10 mouse cellular contexts compared by ENCODE assay signal in the genomic region with DNA sequence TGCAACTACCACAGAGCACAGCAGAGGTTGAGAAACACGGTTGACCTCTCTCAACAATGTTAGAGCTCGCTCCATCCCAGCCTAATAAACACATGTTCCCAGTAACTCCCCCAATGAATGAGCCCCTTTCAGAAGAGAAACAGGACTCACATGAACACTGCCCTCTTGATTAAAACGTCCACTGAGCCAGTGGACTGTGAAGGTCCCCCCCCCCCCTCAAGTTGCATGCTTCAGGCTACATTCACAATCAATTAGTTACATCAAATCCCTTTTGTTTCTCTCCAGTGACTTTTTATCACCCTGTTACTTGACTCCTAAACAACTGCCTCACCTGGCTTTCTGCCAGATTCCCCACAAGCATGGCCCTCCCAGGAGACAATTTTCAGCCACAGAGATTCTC. TPM values are rescaled to one million over a fixed set of nuclear protein-coding genes. Genes with fewer than 3 reads are reported as not detected.
DNase-seq lines count a peak whose midpoint lies in the region; ATAC-seq and TF ChIP-seq lines count a peak whose summit lies in the region.
"Had no signal": no experiment of that assay in that cellular context is flagged by ENCODE, and none has a peak within 500 bp of the region (broad histone marks: within the 10 kb centered on the region; RNA-seq: fewer than 3 reads in every experiment).

No protein-coding gene starts in this region.

- no peaks in the 10 kb centered on the region for H3K36me3 ChIP-seq in kidney, postnatal 0 days (ENCODE audit: insufficient read depth, low read length)
- no peaks in the 10 kb centered on the region for H3K36me3 ChIP-seq in hindbrain, embryonic 11.5 days (ENCODE audit: control insufficient read depth, insufficient read depth, low read length)
- H3K36me3 ChIP-seq in midbrain, postnatal 0 days (ENCODE audit: insufficient read depth, low read length): no peaks in the 10 kb centered on the region

- no peak overlapping the region for H3K4me3 ChIP-seq in kidney, postnatal 0 days (replicated peaks; ENCODE audit: low read depth, low read length)
- H3K4me3 ChIP-seq in hindbrain, embryonic 11.5 days (ENCODE audit: low read depth, low read length): no peak overlapping the region
- H3K4me3 ChIP-seq in midbrain, postnatal 0 days (ENCODE audit: low read depth, low read length): no peak overlapping the region

- TF ChIP-seq CTCF in kidney, postnatal 0 days (IDR thresholded peaks at IDR 0.05; ENCODE audit: low read depth): no peak
- TF ChIP-seq CTCF in midbrain, postnatal 0 days (IDR thresholded peaks at IDR 0.05): no peak

- no peaks in the 10 kb centered on the region for H3K27me3 ChIP-seq in kidney, postnatal 0 days (ENCODE audit: insufficient read depth, low read length)
- no peaks in the 10 kb centered on the region for H3K27me3 ChIP-seq in hindbrain, embryonic 11.5 days (ENCODE audit: control insufficient read depth, insufficient read depth, low read length)
- no peaks in the 10 kb centered on the region for H3K27me3 ChIP-seq in midbrain, postnatal 0 days (ENCODE audit: insufficient read depth, low read length)

- peaks cover 15% of the 10 kb centered on the region for H3K4me1 ChIP-seq in kidney, postnatal 0 days (replicated peaks; ENCODE audit: insufficient read depth, low read length)
- H3K4me1 ChIP-seq in hindbrain, embryonic 11.5 days (replicated peaks; ENCODE audit: control insufficient read depth, insufficient read depth, low read length): no peaks in the 10 kb centered on the region
- H3K4me1 ChIP-seq in midbrain, postnatal 0 days (ENCODE audit: insufficient read depth, low read length): no peaks in the 10 kb centered on the region

- DNase-seq in kidney, postnatal 0 days (ENCODE audit: low spot score): peak; percentile 82
- DNase-seq in kidney, adult 8-10 months: no peak
- peak; percentile 65 for DNase-seq in embryo, embryonic 11 days
- peak; percentile 55 for DNase-seq in hindbrain, embryonic 11.5 days (ENCODE audit: low spot score)
- peak; percentile 67 for DNase-seq in midbrain, postnatal 0 days (ENCODE audit: low spot score)
- DNase-seq in left cerebral cortex, adult 11 months (ENCODE audit: low spot score): no peak
- DNase-seq in thymus, postnatal 25 days: no peak
- DNase-seq: cerebellum, postnatal 36 days; gastrocnemius, postnatal 25 days had no signal

- ATAC-seq in kidney, postnatal 0 days (replicated peaks; ENCODE audit: low FRiP score, low read depth): peak; percentile 91
- ATAC-seq in hindbrain, embryonic 11.5 days (ENCODE audit: low FRiP score): peak; percentile 95
- peak; percentile 47; the same call in 1 of the 2 replicates for ATAC-seq in midbrain, postnatal 0 days (ENCODE audit: low FRiP score)
- ATAC-seq: intestine, postnatal 0 days had no signal

- H3K9ac ChIP-seq in kidney, postnatal 0 days (ENCODE audit: low read depth, low read length): no peak overlapping the region
- H3K9ac ChIP-seq in hindbrain, embryonic 11.5 days (ENCODE audit: low read depth, low read length): no peak overlapping the region
- H3K9ac ChIP-seq in midbrain, postnatal 0 days (replicated peaks; ENCODE audit: low read length, poor library complexity, severe bottlenecking): no peak overlapping the region

- 10% methylated on average over 3 of the region's 3 CpGs for WGBS in kidney, postnatal 0 days
- 11% methylated on average over 3 of the region's 3 CpGs for WGBS in hindbrain, embryonic 11.5 days
- WGBS in midbrain, postnatal 0 days: 23% methylated on average over 3 of the region's 3 CpGs

- H3K27ac ChIP-seq in kidney, postnatal 0 days: no peak overlapping the region
- H3K27ac ChIP-seq in hindbrain, embryonic 11.5 days (ENCODE audit: low read depth, low read length): no peak overlapping the region
- no peak overlapping the region for H3K27ac ChIP-seq in midbrain, postnatal 0 days (ENCODE audit: low read depth, low read length)

- H3K4me2 ChIP-seq in kidney, postnatal 0 days (ENCODE audit: low read length): no peak overlapping the region
- H3K4me2 ChIP-seq in hindbrain, embryonic 11.5 days (replicated peaks; ENCODE audit: low read depth, low read length): no peak overlapping the region
- no peak overlapping the region for H3K4me2 ChIP-seq in midbrain, postnatal 0 days (ENCODE audit: low read depth, low read length, poor library complexity, severe bottlenecking)

- H3K9me3 ChIP-seq in kidney, postnatal 0 days (replicated peaks; ENCODE audit: low read length): no peaks in the 10 kb centered on the region
- no peaks in the 10 kb centered on the region for H3K9me3 ChIP-seq in hindbrain, embryonic 11.5 days (ENCODE audit: control insufficient read depth, low read length)
- no peaks in the 10 kb centered on the region for H3K9me3 ChIP-seq in midbrain, postnatal 0 days (ENCODE audit: low read length)

RNA-seq across cellular contexts. Expression of a gene that starts 43.2 kb away (rescaled TPM):
- 27.8 and 31.6 TPM in 2 replicates for polyA plus RNA-seq in kidney, postnatal 0 days (2015; fragmentation: Nextera tagmentation; extraction: Ambion mirVana)
- 9.7 and 13.5 TPM in 2 replicates for polyA plus RNA-seq in hindbrain, embryonic 11.5 days (2014; fragmentation: Nextera tagmentation; extraction: Ambion mirVana)
- 2.5 and 5.2 TPM in 2 replicates for total RNA-seq in midbrain, postnatal 0 days (2014; rRNA removed)
- polyA plus RNA-seq in midbrain, postnatal 0 days (2015; fragmentation: Nextera tagmentation; extraction: Ambion mirVana): 0.76 and 1.2 TPM in 2 replicates

Comparison
In these comparisons a context has a peak if more than half of its experiments do, and no peak if none do; other contexts are left out.
1. DNase-seq: peak in kidney, postnatal 0 days (single experiment), embryo, embryonic 11 days (single experiment), hindbrain, embryonic 11.5 days (single experiment) and midbrain, postnatal 0 days (single experiment); none in kidney, adult 8-10 months (0 of 2), left cerebral cortex, adult 11 months (single experiment) and thymus, postnatal 25 days (single experiment).
2. Peak in every context shown above with its lines, with median percentiles within 50 percentile points of each other: ATAC-seq.